Comparison of ENCODE assay signal across 33 mouse cellular contexts in the genomic region with DNA sequence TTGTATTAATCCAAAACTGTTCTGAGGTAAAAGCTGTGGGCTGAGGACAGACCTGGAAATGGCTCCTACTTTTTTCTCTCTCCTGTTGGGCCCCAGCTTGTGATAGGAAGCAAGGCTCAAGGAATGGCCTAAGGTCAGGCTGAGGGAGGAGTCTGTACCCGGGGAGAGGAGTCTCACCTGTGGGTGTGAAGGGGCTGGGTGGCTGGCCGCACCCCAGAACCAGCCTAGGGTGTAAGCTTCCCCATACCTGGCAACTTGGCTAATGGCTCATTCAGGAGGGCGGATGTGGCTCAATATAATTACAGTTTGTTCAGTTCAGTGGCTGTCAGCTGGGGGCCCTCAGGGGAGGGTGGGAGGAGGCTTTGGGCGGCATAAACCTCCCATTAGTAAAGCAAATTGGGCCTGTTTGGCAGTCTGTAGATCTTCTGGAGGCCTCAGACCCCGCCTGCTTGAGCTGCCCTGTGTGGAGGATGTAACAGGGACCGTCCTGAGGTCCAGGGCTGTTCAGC. TPM values are rescaled to one million over a fixed set of nuclear protein-coding genes. Genes with fewer than 3 reads are reported as not detected.
DNase-seq lines count a peak whose midpoint lies in the region; ATAC-seq lines count a peak whose summit lies in the region.
"Had no signal": no experiment of that assay in that cellular context is flagged by ENCODE, and none has a peak within 500 bp of the region (broad histone marks: within the 10 kb centered on the region; RNA-seq: fewer than 3 reads in every experiment).

No protein-coding gene starts in this region.

- no peak overlapping the region for H3K4me2 ChIP-seq in intestine, embryonic 15.5 days (replicated peaks)
- no peak overlapping the region for H3K4me2 ChIP-seq in neural tube, embryonic 15.5 days
- H3K4me2 ChIP-seq: heart, embryonic 11.5 days; hindbrain, embryonic 15.5 days; limb, embryonic 13.5 days; liver, embryonic 11.5 days; lung, embryonic 15.5 days; midbrain, embryonic 11.5 days had no signal

- H3K4me3 ChIP-seq in intestine, embryonic 15.5 days (replicated peaks): no peak overlapping the region
- no peak overlapping the region for H3K4me3 ChIP-seq in neural tube, embryonic 15.5 days (replicated peaks)
- H3K4me3 ChIP-seq: hindbrain, embryonic 15.5 days; layer of hippocampus, adult 2 months; limb, embryonic 13.5 days; lung, embryonic 15.5 days had no signal

- H3K4me1 ChIP-seq in intestine, embryonic 15.5 days (replicated peaks): peaks cover 4% of the 10 kb centered on the region; the same call in 1 of the 2 replicates
- no peaks in the 10 kb centered on the region for H3K4me1 ChIP-seq in neural tube, embryonic 15.5 days
- H3K4me1 ChIP-seq: hindbrain, embryonic 15.5 days; limb, embryonic 13.5 days; lung, embryonic 15.5 days had no signal

- peak; percentile 91 for ATAC-seq in intestine, embryonic 15.5 days
- peak; percentile 45; the same call in 1 of the 2 replicates for ATAC-seq in neutrophil, adult 5-6 weeks (ENCODE audit: extremely low read depth, insufficient number of reproducible peaks, low FRiP score, poor library complexity, severe bottlenecking)
- no peak for ATAC-seq in neural tube, embryonic 15.5 days (ENCODE audit: low FRiP score)
- ATAC-seq: forebrain, embryonic 14.5 days; inflammation-experienced regulatory T-cells, adult 6 months; midbrain, embryonic 16.5 days had no signal

- H3K36me3 ChIP-seq in intestine, embryonic 15.5 days: no peaks in the 10 kb centered on the region
- H3K36me3 ChIP-seq in neural tube, embryonic 15.5 days: no peaks in the 10 kb centered on the region
- H3K36me3 ChIP-seq: hindbrain, embryonic 15.5 days; limb, embryonic 13.5 days; lung, embryonic 15.5 days had no signal

- H3K27ac ChIP-seq in intestine, embryonic 15.5 days: no peak overlapping the region
- H3K27ac ChIP-seq in neural tube, embryonic 15.5 days (replicated peaks): no peak overlapping the region
- H3K27ac ChIP-seq: hindbrain, embryonic 15.5 days; layer of hippocampus, adult 2 months; limb, embryonic 13.5 days; lung, embryonic 15.5 days had no signal

- no peaks in the 10 kb centered on the region for H3K9me3 ChIP-seq in intestine, embryonic 15.5 days
- no peaks in the 10 kb centered on the region for H3K9me3 ChIP-seq in neural tube, embryonic 15.5 days (replicated peaks)
- H3K9me3 ChIP-seq: hindbrain, embryonic 15.5 days; lung, embryonic 15.5 days had no signal

- intact Hi-C loops in heart, postnatal 10 days (cut with DNase I): no loop called here

- no peak overlapping the region for H3K9ac ChIP-seq in intestine, embryonic 15.5 days
- no peak overlapping the region for H3K9ac ChIP-seq in neural tube, embryonic 15.5 days (replicated peaks)
- H3K9ac ChIP-seq: hindbrain, embryonic 15.5 days; limb, embryonic 13.5 days; lung, embryonic 15.5 days had no signal

- no peaks in the 10 kb centered on the region for H3K27me3 ChIP-seq in intestine, embryonic 15.5 days (replicated peaks)
- no peaks in the 10 kb centered on the region for H3K27me3 ChIP-seq in neural tube, embryonic 15.5 days (replicated peaks)
- H3K27me3 ChIP-seq: hindbrain, embryonic 15.5 days; limb, embryonic 13.5 days; lung, embryonic 15.5 days had no signal

- WGBS in intestine, embryonic 15.5 days: 50% methylated on average over 6 of the region's 6 CpGs
- 61% methylated on average over 6 of the region's 6 CpGs for WGBS in neural tube, embryonic 15.5 days

- DNase-seq in spleen, adult 18-20 months: peak; percentile 13 to 15
- DNase-seq in spleen, postnatal 4 days (ENCODE audit: low spot score in 2 of 2): no peak
- no peak for DNase-seq in kidney, adult 9 months
- DNase-seq in heart, postnatal 10 days: no peak
- DNase-seq: adrenal gland, postnatal 25 days; cerebellum, adult 18-20 months; cerebellum, postnatal 10 days; gastrocnemius, postnatal 36 days; heart, adult 18-20 months; kidney, postnatal 14 days; right cerebral cortex, postnatal 4 days; thymus, postnatal 25 days had no signal

RNA-seq across cellular contexts. Expression of a gene that starts 14.1 kb away (rescaled TPM):
- not detected in 2 replicates for polyA plus RNA-seq in intestine, embryonic 15.5 days (2015; fragmentation: Nextera tagmentation; extraction: Ambion mirVana)
- total RNA-seq in neutrophil, adult 5-6 weeks (2017): not detected in 2 replicates
- 5.3 TPM in 1 of 2 replicates, not detected in the other for polyA plus RNA-seq in neural tube, embryonic 15.5 days (2015; fragmentation: Nextera tagmentation; extraction: Ambion mirVana)
- not detected for total RNA-seq in heart, postnatal 10 days (2021)
- total RNA-seq: adrenal gland, adult 18-20 months; adrenal gland, postnatal 25 days; heart, adult 18-20 months; layer of hippocampus, adult 2 months; layer of hippocampus, postnatal 25 days; left cerebral cortex, adult 8-10 months; left cerebral cortex, postnatal 36 days had no signal
- polyA plus RNA-seq: brain, embryonic 14.5 days; forebrain, embryonic 14.5 days; heart, embryonic 11.5 days; hindbrain, embryonic 15.5 days; kidney, embryonic 14.5 days; limb, embryonic 13.5 days; liver, embryonic 11.5 days; liver, embryonic 16.5 days; midbrain, embryonic 11.5 days; midbrain, embryonic 16.5 days; neural tube, embryonic 11.5 days had no signal

Comparison
In these comparisons a context has a peak if more than half of its experiments do, and no peak if none do; other contexts are left out.
1. DNase-seq: peak in spleen, adult 18-20 months (2 of 2); none in spleen, postnatal 4 days (0 of 2), kidney, adult 9 months (single experiment) and heart, postnatal 10 days (0 of 2).